ENCODE assay signal across 9 mouse cellular contexts in genomic region chr7:45360404-45361125, GRCm38 (mm10). TPM values are rescaled to one million over a fixed set of nuclear protein-coding genes. Genes with fewer than 3 reads are reported as not detected.
DNase-seq lines count a peak whose midpoint lies in the region; ATAC-seq and TF ChIP-seq lines count a peak whose summit lies in the region.
"Had no signal": no experiment of that assay in that cellular context is flagged by ENCODE, and none has a peak within 500 bp of the region (broad histone marks: within the 10 kb centered on the region; RNA-seq: fewer than 3 reads in every experiment).

No protein-coding gene starts in this region.

- no peak overlapping the region for H3K9ac ChIP-seq in heart, embryonic 15.5 days
- H3K9ac ChIP-seq in ES-Bruce4 (ENCODE audit: low read depth, poor library complexity, severe bottlenecking), result no peak overlapping the region
- no peak overlapping the region for H3K9ac ChIP-seq in forebrain, embryonic 12.5 days
- no peak overlapping the region for H3K9ac ChIP-seq in liver, embryonic 11.5 days (ENCODE audit: low read depth, low read length)

- peaks cover 9% of the 10 kb centered on the region for H3K4me1 ChIP-seq in heart, embryonic 15.5 days (replicated peaks)
- no peaks in the 10 kb centered on the region for H3K4me1 ChIP-seq in ES-Bruce4 (ENCODE audit: control insufficient read depth, insufficient read depth, low read length)
- H3K4me1 ChIP-seq in forebrain, embryonic 12.5 days, result peaks cover 20% of the 10 kb centered on the region
- peaks cover 12% of the 10 kb centered on the region for H3K4me1 ChIP-seq in liver, embryonic 11.5 days (replicated peaks; ENCODE audit: control insufficient read depth, insufficient read depth, low read length)

- TF ChIP-seq CTCF in ES-Bruce4 (IDR thresholded peaks at IDR 0.05; ENCODE audit: low read depth, low read length), result no peak

- ATAC-seq in heart, embryonic 15.5 days (replicated peaks; ENCODE audit: insufficient number of reproducible peaks, insufficient read depth, low FRiP score, low read depth), result peak; percentile 5; the same call in 1 of the 2 replicates
- peak; percentile 5; the same call in 1 of the 2 replicates for ATAC-seq in forebrain, embryonic 12.5 days (ENCODE audit: low FRiP score)
- no peak for ATAC-seq in liver, embryonic 11.5 days (replicated peaks; ENCODE audit: low FRiP score)

- DNase-seq in heart, postnatal 14 days, result no peak
- DNase-seq in liver, embryonic 11.5 days (ENCODE audit: low spot score), result no peak
- DNase-seq in ovary, postnatal 10 days (ENCODE audit: low spot score), result no peak
- no peak for DNase-seq in thymus, postnatal 14 days
- DNase-seq in heart, adult 8-10 months (ENCODE audit: low spot score), result no peak

- no peak for TF ChIP-seq POLR2A in ES-Bruce4 (IDR thresholded peaks at IDR 0.05; ENCODE audit: insufficient read depth, low read length)

- 40% methylated on average over 18 of the region's 18 CpGs for WGBS in heart, embryonic 15.5 days
- 53% methylated on average over 18 of the region's 18 CpGs for WGBS in forebrain, embryonic 12.5 days
- WGBS in liver, embryonic 11.5 days, result 40% methylated on average over 18 of the region's 18 CpGs

- H3K4me2 ChIP-seq in heart, embryonic 15.5 days, result no peak overlapping the region
- 0 out of 2 replicates have a peak overlapping the region, but pooled peaks have one; percentile 89 for H3K4me2 ChIP-seq in forebrain, embryonic 12.5 days
- H3K4me2 ChIP-seq in liver, embryonic 11.5 days, result peak overlapping the region; percentile 92

- no peak for TF ChIP-seq EP300 in ES-Bruce4 (IDR thresholded peaks at IDR 0.05; ENCODE audit: insufficient read depth, low read depth, low read length)

- no peaks in the 10 kb centered on the region for H3K36me3 ChIP-seq in heart, embryonic 15.5 days
- no peaks in the 10 kb centered on the region for H3K36me3 ChIP-seq in ES-Bruce4 (ENCODE audit: control insufficient read depth, insufficient read depth, low read length, poor library complexity, severe bottlenecking)
- H3K36me3 ChIP-seq in forebrain, embryonic 12.5 days (replicated peaks), result peaks cover 26% of the 10 kb centered on the region
- no peaks in the 10 kb centered on the region for H3K36me3 ChIP-seq in liver, embryonic 11.5 days (ENCODE audit: control insufficient read depth, insufficient read depth, low read length)

- no peaks in the 10 kb centered on the region for H3K9me3 ChIP-seq in heart, embryonic 15.5 days (replicated peaks)
- no peaks in the 10 kb centered on the region for H3K9me3 ChIP-seq in ES-Bruce4 (replicated peaks; ENCODE audit: control insufficient read depth, insufficient read depth, low read length, poor library complexity, severe bottlenecking)
- H3K9me3 ChIP-seq in forebrain, embryonic 12.5 days, result no peaks in the 10 kb centered on the region
- H3K9me3 ChIP-seq in liver, embryonic 11.5 days (ENCODE audit: control insufficient read depth, low read length), result no peaks in the 10 kb centered on the region

- no peak overlapping the region for H3K27ac ChIP-seq in heart, embryonic 15.5 days
- H3K27ac ChIP-seq in ES-Bruce4 (ENCODE audit: insufficient read depth, low read length), result no peak overlapping the region
- no peak overlapping the region for H3K27ac ChIP-seq in forebrain, embryonic 12.5 days
- no peak overlapping the region for H3K27ac ChIP-seq in liver, embryonic 11.5 days (ENCODE audit: low read depth, low read length)

- no peak overlapping the region for H3K4me3 ChIP-seq in heart, embryonic 15.5 days
- H3K4me3 ChIP-seq in ES-Bruce4 (ENCODE audit: low read depth, low read length), result peak overlapping the region; percentile 30
- H3K4me3 ChIP-seq in forebrain, embryonic 12.5 days (replicated peaks), result peak overlapping the region; percentile 51; the same call in 1 of the 2 replicates
- 0 out of 2 replicates have a peak overlapping the region, but pooled peaks have one; percentile 50 for H3K4me3 ChIP-seq in liver, embryonic 11.5 days (ENCODE audit: low read depth, low read length)

- peaks cover 80% of the 10 kb centered on the region for H3K27me3 ChIP-seq in heart, embryonic 15.5 days
- no peaks in the 10 kb centered on the region for H3K27me3 ChIP-seq in ES-Bruce4 (ENCODE audit: control insufficient read depth, insufficient read depth, low read length, poor library complexity, severe bottlenecking)
- H3K27me3 ChIP-seq in forebrain, embryonic 12.5 days, result peaks cover 48% of the 10 kb centered on the region
- H3K27me3 ChIP-seq in liver, embryonic 11.5 days (replicated peaks; ENCODE audit: control insufficient read depth, insufficient read depth, low read length), result peaks cover 65% of the 10 kb centered on the region

- intact Hi-C loops in heart, postnatal 14 days (cut with DNase I), result no loop called here

RNA-seq across cellular contexts. Expression of gene Ppfia3, which starts 6.3 kb away (rescaled TPM):
- 1.6 and 2.1 TPM in 2 replicates for polyA plus RNA-seq in heart, embryonic 15.5 days (2015; fragmentation: Nextera tagmentation; extraction: Ambion mirVana)
- total RNA-seq in heart, postnatal 14 days (2021), result under 1 TPM; 0.22 to 0.29 TPM
- 7.2 and 9.3 TPM in 2 replicates for polyA plus RNA-seq in ES-Bruce4 (2011; ENCODE audit: insufficient read depth, insufficient read length, low read depth, missing spikeins)
- polyA plus RNA-seq in forebrain, embryonic 12.5 days (2016; fragmentation: Nextera tagmentation; extraction: Ambion mirVana), result 12.6 and 14.9 TPM in 2 replicates
- polyA plus RNA-seq in liver, embryonic 11.5 days (2014; fragmentation: Nextera tagmentation; extraction: Ambion mirVana), result 2.0 and 2.1 TPM in 2 replicates
- under 1 TPM; 0.11 to 0.33 (median 0.20) TPM for total RNA-seq in heart, adult 8-10 months (2022)

RNA-seq across cellular contexts. Expression of gene Lin7b, which starts 9.8 kb away (rescaled TPM):
- polyA plus RNA-seq in heart, embryonic 15.5 days (2015; fragmentation: Nextera tagmentation; extraction: Ambion mirVana), result 1.2 and 1.3 TPM in 2 replicates
- total RNA-seq in heart, postnatal 14 days (2021), result under 1 TPM; 0.90 to 0.96 TPM
- 0.88 TPM in 1 of 2 replicates, not detected in the other for polyA plus RNA-seq in ES-Bruce4 (2011; ENCODE audit: insufficient read depth, insufficient read length, low read depth, missing spikeins)
- 3.1 TPM in 2 replicates for polyA plus RNA-seq in forebrain, embryonic 12.5 days (2016; fragmentation: Nextera tagmentation; extraction: Ambion mirVana)
- 0.35 TPM in 1 of 2 replicates, not detected in the other for polyA plus RNA-seq in liver, embryonic 11.5 days (2014; fragmentation: Nextera tagmentation; extraction: Ambion mirVana)
- 1 to 10 TPM; 1.0 to 1.5 (median 1.3) TPM for total RNA-seq in heart, adult 8-10 months (2022)

RNA-seq across cellular contexts. Expression of gene Hrc, which starts 25.5 kb away (rescaled TPM):
- polyA plus RNA-seq in heart, embryonic 15.5 days (2015; fragmentation: Nextera tagmentation; extraction: Ambion mirVana), result 25.2 and 26.4 TPM in 2 replicates
- 100 to 1,000 TPM; 516 to 539 TPM for total RNA-seq in heart, postnatal 14 days (2021)
- polyA plus RNA-seq in ES-Bruce4 (2011; ENCODE audit: insufficient read depth, insufficient read length, low read depth, missing spikeins), result 5.2 and 6.9 TPM in 2 replicates
- 0.13 and 0.20 TPM in 2 replicates for polyA plus RNA-seq in forebrain, embryonic 12.5 days (2016; fragmentation: Nextera tagmentation; extraction: Ambion mirVana)
- polyA plus RNA-seq in liver, embryonic 11.5 days (2014; fragmentation: Nextera tagmentation; extraction: Ambion mirVana), result 0.12 and 0.30 TPM in 2 replicates
- 1,000 to 10,000 TPM; 1,032 to 1,216 (median 1,081) TPM for total RNA-seq in heart, adult 8-10 months (2022)
- total RNA-seq: megakaryocyte-erythroid progenitor cell, adult 5-6 weeks had no signal

RNA-seq across cellular contexts. Expression of gene Trpm4, which starts 27.0 kb away (rescaled TPM):
- 12.7 and 15.8 TPM in 2 replicates for polyA plus RNA-seq in heart, embryonic 15.5 days (2015; fragmentation: Nextera tagmentation; extraction: Ambion mirVana)
- 10 to 100 TPM; 20.8 to 22.3 TPM for total RNA-seq in heart, postnatal 14 days (2021)
- 18.9 and 19.8 TPM in 2 replicates for polyA plus RNA-seq in ES-Bruce4 (2011; ENCODE audit: insufficient read depth, insufficient read length, low read depth, missing spikeins)
- 4.6 and 6.6 TPM in 2 replicates for polyA plus RNA-seq in forebrain, embryonic 12.5 days (2016; fragmentation: Nextera tagmentation; extraction: Ambion mirVana)
- polyA plus RNA-seq in liver, embryonic 11.5 days (2014; fragmentation: Nextera tagmentation; extraction: Ambion mirVana), result 2.3 and 3.9 TPM in 2 replicates
- 10 to 100 TPM; 23.8 to 36.3 (median 25.4) TPM for total RNA-seq in heart, adult 8-10 months (2022)

RNA-seq across cellular contexts. Expression of gene Snrnp70, which starts 35.0 kb away (rescaled TPM):
- 123 and 146 TPM in 2 replicates for polyA plus RNA-seq in heart, embryonic 15.5 days (2015; fragmentation: Nextera tagmentation; extraction: Ambion mirVana)
- 100 to 1,000 TPM; 126 to 138 TPM for total RNA-seq in heart, postnatal 14 days (2021)
- 686 and 799 TPM in 2 replicates for polyA plus RNA-seq in ES-Bruce4 (2011; ENCODE audit: insufficient read depth, insufficient read length, low read depth, missing spikeins)
- 313 and 314 TPM in 2 replicates for polyA plus RNA-seq in forebrain, embryonic 12.5 days (2016; fragmentation: Nextera tagmentation; extraction: Ambion mirVana)
- polyA plus RNA-seq in liver, embryonic 11.5 days (2014; fragmentation: Nextera tagmentation; extraction: Ambion mirVana), result 51.6 and 64.4 TPM in 2 replicates
- 100 to 1,000 TPM in 1 of 4 experiments, 10 to 100 TPM in 3; 68.3 to 107 (median 86.7) TPM for total RNA-seq in heart, adult 8-10 months (2022)
